Mouse (Mus musculus): ENCODE results near the gene Cgn. TPM values are rescaled to one million over a fixed set of nuclear protein-coding genes. Genes with fewer than 3 reads are reported as not detected.

The Cgn gene
- 1 to 10 TPM; 5.8 TPM for total RNA-seq (2023)

DNA sequence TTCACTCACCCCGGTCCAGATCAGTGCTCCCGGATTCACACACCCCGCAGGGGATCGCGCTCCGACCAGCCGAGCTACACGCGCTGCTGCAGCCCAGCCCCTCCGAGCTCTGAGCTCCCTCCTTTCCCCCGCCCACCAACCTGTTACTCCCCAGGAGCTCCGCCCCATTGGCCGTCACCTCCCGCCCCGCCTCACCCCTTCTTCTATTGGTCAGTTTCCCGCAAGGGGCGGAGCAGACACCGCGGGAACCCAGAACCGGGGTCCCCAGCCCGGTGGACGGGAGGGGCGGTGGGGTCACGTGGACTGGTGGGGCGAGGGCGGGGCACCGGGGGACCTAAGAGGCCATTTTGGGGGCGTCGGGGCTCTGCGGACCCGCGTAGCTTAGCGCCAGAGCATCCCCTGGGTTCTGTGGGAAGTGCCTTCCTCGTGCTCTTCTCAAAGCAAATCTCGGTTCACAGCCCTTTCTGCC is at the start of gene Cgn:
Gene Cgn, minus strand, starts transcription at position 126 of the 469 bp plus-strand sequence.

Other genes with a start within 250 kb of the Cgn start
- gene Snx27, start 203.8 kb downstream of the Cgn start, total RNA-seq (2023), result 10 to 100 TPM; 37.8 to 40.6 TPM
- gene Gm10972, start 143.4 kb downstream of the Cgn start, total RNA-seq (2023), result not detected
- 1 to 10 TPM; 1.1 to 2.5 TPM for gene Tuft1, start 127.6 kb downstream of the Cgn start, total RNA-seq (2023)
- 10 to 100 TPM in 1 of 2 experiments, 1 to 10 TPM in 1; 2.1 to 12.3 TPM for gene Selenbp2, start 92.9 kb downstream of the Cgn start, total RNA-seq (2023)
- 10 to 100 TPM; 44.1 to 55.6 TPM for gene Pogz, start 51.1 kb upstream of the Cgn start, total RNA-seq (2023)
- 100 to 1,000 TPM; 184 to 186 TPM for gene Psmb4, start 100.5 kb upstream of the Cgn start, total RNA-seq (2023)
- 10 to 100 TPM; 29.7 to 30.8 TPM for gene Selenbp1, start 146.6 kb upstream of the Cgn start, total RNA-seq (2023)
- gene Rfx5, start 167.6 kb upstream of the Cgn start, total RNA-seq (2023), result 10 to 100 TPM; 36.3 to 41.9 TPM
- gene Pi4kb, start 188.2 kb upstream of the Cgn start, total RNA-seq (2023), result 10 to 100 TPM; 42.7 to 59.0 TPM
- 10 to 100 TPM; 30.1 to 45.2 TPM for gene Zfp687, start 229.0 kb upstream of the Cgn start, total RNA-seq (2023)

All from monocyte, adult 59 days (primary cell).